ENCODE assay signal across 8 mouse cellular contexts in genomic region chr19:55895317-55895716, GRCm38 (mm10).
A peak's percentile ranks its signal among the peaks of the same experiment; 100 is the strongest.
DNase-seq lines count a peak whose midpoint lies in the region; ATAC-seq and TF ChIP-seq lines count a peak whose summit lies in the region.

No protein-coding gene starts in this region.

- peak overlapping the region; percentile 34 for H3K4me3 ChIP-seq in hindbrain, embryonic 16.5 days (ENCODE audit: low read length)
- H3K4me3 ChIP-seq in limb, embryonic 12.5 days (replicated peaks), result peak overlapping the region; percentile 32
- H3K4me3 ChIP-seq in midbrain, embryonic 12.5 days, result peak overlapping the region; percentile 48
- H3K4me3 ChIP-seq in stomach, embryonic 15.5 days (replicated peaks), result peak overlapping the region; percentile 38

- peaks cover 6% of the 10 kb centered on the region for H3K4me1 ChIP-seq in hindbrain, embryonic 16.5 days (ENCODE audit: control insufficient read depth, insufficient read depth, low read depth, low read length)
- H3K4me1 ChIP-seq in limb, embryonic 12.5 days (replicated peaks), result peaks cover 69% of the 10 kb centered on the region
- peaks cover 69% of the 10 kb centered on the region for H3K4me1 ChIP-seq in midbrain, embryonic 12.5 days
- H3K4me1 ChIP-seq in stomach, embryonic 15.5 days, result peaks cover 39% of the 10 kb centered on the region

- 0 out of 2 replicates have a peak overlapping the region, but pooled peaks have one; percentile 25 for H3K9ac ChIP-seq in hindbrain, embryonic 16.5 days (ENCODE audit: low read depth, low read length)
- peak overlapping the region; percentile 51 for H3K9ac ChIP-seq in limb, embryonic 12.5 days (replicated peaks)
- H3K9ac ChIP-seq in midbrain, embryonic 12.5 days (replicated peaks), result peak overlapping the region; percentile 73
- 0 out of 2 replicates have a peak overlapping the region, but pooled peaks have one; percentile 10 for H3K9ac ChIP-seq in stomach, embryonic 15.5 days

- ATAC-seq in hindbrain, embryonic 16.5 days, result peak; percentile 80
- ATAC-seq in limb, embryonic 12.5 days (ENCODE audit: insufficient number of reproducible peaks, insufficient read depth, low FRiP score, low TSS enrichment, low read depth), result 0 out of 2 replicates have a peak, but pooled peaks have one; percentile 52
- ATAC-seq in midbrain, embryonic 12.5 days (ENCODE audit: low FRiP score, low read depth), result peak; percentile 71
- peak; percentile 63; the same call in 1 of the 2 replicates for ATAC-seq in stomach, embryonic 15.5 days (ENCODE audit: insufficient read depth, low FRiP score, low read depth)

- H3K9me3 ChIP-seq in hindbrain, embryonic 16.5 days (ENCODE audit: control insufficient read depth, low read length), result no peaks in the 10 kb centered on the region
- no peaks in the 10 kb centered on the region for H3K9me3 ChIP-seq in limb, embryonic 12.5 days
- no peaks in the 10 kb centered on the region for H3K9me3 ChIP-seq in midbrain, embryonic 12.5 days
- no peaks in the 10 kb centered on the region for H3K9me3 ChIP-seq in stomach, embryonic 15.5 days

- no peaks in the 10 kb centered on the region for H3K36me3 ChIP-seq in hindbrain, embryonic 16.5 days (ENCODE audit: control insufficient read depth, insufficient read depth, low read length)
- no peaks in the 10 kb centered on the region for H3K36me3 ChIP-seq in limb, embryonic 12.5 days
- no peaks in the 10 kb centered on the region for H3K36me3 ChIP-seq in midbrain, embryonic 12.5 days
- H3K36me3 ChIP-seq in stomach, embryonic 15.5 days, result no peaks in the 10 kb centered on the region

- WGBS in hindbrain, embryonic 16.5 days, result 0% methylated on average over 27 of the region's 27 CpGs
- WGBS in limb, embryonic 12.5 days, result under 1% methylated on average over 27 of the region's 27 CpGs
- 0% methylated on average over 27 of the region's 27 CpGs for WGBS in midbrain, embryonic 12.5 days
- WGBS in stomach, embryonic 15.5 days, result 2% methylated on average over 27 of the region's 27 CpGs

- peaks cover 8% of the 10 kb centered on the region for H3K27me3 ChIP-seq in hindbrain, embryonic 16.5 days (replicated peaks; ENCODE audit: control insufficient read depth, insufficient read depth, low read length)
- peaks cover 26% of the 10 kb centered on the region for H3K27me3 ChIP-seq in limb, embryonic 12.5 days
- H3K27me3 ChIP-seq in midbrain, embryonic 12.5 days, result peaks cover 30% of the 10 kb centered on the region; the same call in 1 of the 2 replicates
- H3K27me3 ChIP-seq in stomach, embryonic 15.5 days (replicated peaks), result no peaks in the 10 kb centered on the region

- DNase-seq in cerebellum, postnatal 14 days, result peak; percentile 72
- DNase-seq in cerebellum, adult 8-10 months, result no peak
- peak; percentile 87 for DNase-seq in brain, embryonic 14.5 days (ENCODE audit: low read depth)
- peak; percentile 42 for DNase-seq in gastrocnemius, adult 18-20 months (ENCODE audit: low spot score)

- H3K27ac ChIP-seq in hindbrain, embryonic 16.5 days (ENCODE audit: low read depth, low read length), result 0 out of 2 replicates have a peak overlapping the region, but pooled peaks have one; percentile 30
- H3K27ac ChIP-seq in limb, embryonic 12.5 days, result peak overlapping the region; percentile 50; the same call in 1 of the 2 replicates
- H3K27ac ChIP-seq in midbrain, embryonic 12.5 days (replicated peaks), result peak overlapping the region; percentile 94
- no peak overlapping the region for H3K27ac ChIP-seq in stomach, embryonic 15.5 days

- H3K4me2 ChIP-seq in hindbrain, embryonic 16.5 days (ENCODE audit: low read length), result peak overlapping the region; percentile 57
- peak overlapping the region; percentile 58 for H3K4me2 ChIP-seq in limb, embryonic 12.5 days
- peak overlapping the region; percentile 55 for H3K4me2 ChIP-seq in midbrain, embryonic 12.5 days (replicated peaks)
- H3K4me2 ChIP-seq in stomach, embryonic 15.5 days, result peak overlapping the region; percentile 69

- TF ChIP-seq POLR2A in brain, embryonic 14.5 days (IDR thresholded peaks at IDR 0.05; ENCODE audit: borderline replicate concordance, extremely low read depth, insufficient read depth, insufficient read length, poor library complexity, severe bottlenecking), result no peak

- peak; percentile 53 for TF ChIP-seq CTCF in brain, embryonic 14.5 days (IDR thresholded peaks at IDR 0.05; ENCODE audit: borderline replicate concordance, extremely low read depth, insufficient read depth, insufficient read length)

Comparison
In these comparisons a context has a peak if more than half of its experiments do, and no peak if none do; other contexts are left out.
1. H3K9ac ChIP-seq: peak in every context shown above with its lines; median percentile 73 in midbrain, embryonic 12.5 days; 51 in limb, embryonic 12.5 days; 25 in hindbrain, embryonic 16.5 days; 10 in stomach, embryonic 15.5 days.